Mouse (Mus musculus) CH12.LX (cell line): ENCODE data around the gene Slfn4.
"Not testable (repeated sequence)": the region's sequence is repeated elsewhere in the genome, so short reads cannot be mapped to it uniquely, and the experiment has no call there.

Source experiments
- CHD1 ChIP-seq: IDR thresholded peaks from 2 replicates; pipeline ENCODE4 v1.6.1; 2012; ENCODE audit warnings: low read depth, low read length, improper control_type of control experiment, inconsistent platforms
- CTCF ChIP-seq, 2 experiments: IDR thresholded peaks in 1 of 2; conservative IDR thresholded peaks in 1 of 2; 2 replicates each; pipeline ENCODE4 v1.5.1; 2011 to 2012; ENCODE audit warnings: low read depth in 2 of 2, low read length in 2 of 2, improper control_type of control experiment in 1 of 2, inconsistent platforms in 1 of 2, mild to moderate bottlenecking in 1 of 2, moderate library complexity in 1 of 2
- POLR2A ChIP-seq: IDR thresholded peaks from 2 replicates; pipeline ENCODE4 v1.6.1; 2011; ENCODE audit warnings: low read depth, mild to moderate bottlenecking, improper control_type of control experiment, low read length
- POLR2AphosphoS2 ChIP-seq: IDR thresholded peaks from 2 replicates; pipeline ENCODE4 v1.6.1; 2011; ENCODE audit warnings: low read depth, low read length, improper control_type of control experiment
- ZC3H11A ChIP-seq: IDR thresholded peaks from 2 replicates; pipeline ENCODE4 v1.6.1; 2012; ENCODE audit warnings: low read depth, mild to moderate bottlenecking, inconsistent platforms, low read length, improper control_type of control experiment
- ZKSCAN1 ChIP-seq: IDR thresholded peaks from 2 replicates; pipeline ENCODE4 v1.6.1; 2012; ENCODE audit warnings: low read depth, inconsistent platforms, low read length, improper control_type of control experiment, borderline replicate concordance

DNA sequence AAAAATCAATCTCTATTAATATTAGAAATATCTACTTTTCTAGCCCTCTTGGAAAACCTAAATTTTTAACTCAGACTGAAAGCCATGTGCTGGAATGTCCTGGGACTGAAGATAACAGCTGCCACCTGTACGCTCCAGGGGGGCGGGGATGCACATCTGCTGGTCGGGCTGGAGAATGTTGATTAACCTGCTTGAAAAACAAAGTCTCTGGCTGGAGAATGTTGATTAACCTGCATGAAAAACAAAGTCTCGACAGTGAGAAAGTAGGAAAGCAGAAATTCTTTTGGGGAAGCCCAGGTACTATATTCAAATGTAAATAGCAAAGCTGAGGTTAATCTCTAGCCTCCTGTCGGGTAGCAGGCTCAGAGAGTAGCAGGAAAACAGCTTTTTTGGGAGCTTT is 58.6 kb downstream of the Slfn4 start:
- not testable (repeated sequence) for TF ChIP-seq ZKSCAN1; ZC3H11A; POLR2A; CTCF (conservative IDR thresholded peaks at IDR 0.05 in 1 of 2, IDR thresholded peaks at IDR 0.05 in 1 of 2; ENCODE audit: low read depth in 2 of 2, low read length in 2 of 2); CHD1; POLR2AphosphoS2
